Mouse (Mus musculus): ENCODE measurements around the gene Tusc2. TPM values are rescaled to one million over a fixed set of nuclear protein-coding genes. Genes with fewer than 3 reads are reported as not detected.
"Not testable (repeated sequence)": the region's sequence is repeated elsewhere in the genome, so short reads cannot be mapped to it uniquely, and the experiment has no call there.

Gene Tusc2
- polyA plus RNA-seq, 1 experiment from 2014 or later: 93.3 TPM

DNA sequence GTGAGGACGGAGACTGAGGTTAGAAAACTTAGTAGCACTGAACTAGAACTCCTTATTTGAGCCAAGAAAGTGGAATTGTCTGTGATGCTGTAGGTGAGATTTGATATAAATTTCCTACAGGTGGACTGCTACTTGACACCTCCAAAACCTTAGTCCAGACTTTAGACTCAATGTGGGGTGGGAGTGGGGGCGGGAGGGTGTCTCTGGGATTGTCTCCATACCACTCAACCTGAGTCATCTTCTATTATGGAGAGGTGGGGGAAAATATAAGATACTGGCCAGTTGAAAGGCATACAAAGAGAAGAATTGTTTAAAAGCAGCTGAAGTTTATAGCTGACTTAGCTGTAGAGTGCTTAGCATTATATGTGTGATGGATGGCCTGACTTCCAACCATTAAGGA is 7.4 kb upstream of the Tusc2 start:
- 58% methylated on average over 2 of the region's 2 CpGs for WGBS
- H3K36me3 ChIP-seq: peaks cover 42% of the 10 kb centered on the region
- H3K27ac ChIP-seq: no peak overlapping the region
- ATAC-seq (ENCODE audit: low FRiP score, low read depth): no peak
- peak overlapping the region; percentile 96 for H3K4me2 ChIP-seq (replicated peaks)
- peaks cover 46% of the 10 kb centered on the region for H3K4me1 ChIP-seq
- H3K4me3 ChIP-seq: peak overlapping the region; percentile 72
- peak overlapping the region; percentile 83 for H3K9ac ChIP-seq
- peaks cover 24% of the 10 kb centered on the region for H3K27me3 ChIP-seq (replicated peaks)
- H3K9me3 ChIP-seq: no peaks in the 10 kb centered on the region

DNA sequence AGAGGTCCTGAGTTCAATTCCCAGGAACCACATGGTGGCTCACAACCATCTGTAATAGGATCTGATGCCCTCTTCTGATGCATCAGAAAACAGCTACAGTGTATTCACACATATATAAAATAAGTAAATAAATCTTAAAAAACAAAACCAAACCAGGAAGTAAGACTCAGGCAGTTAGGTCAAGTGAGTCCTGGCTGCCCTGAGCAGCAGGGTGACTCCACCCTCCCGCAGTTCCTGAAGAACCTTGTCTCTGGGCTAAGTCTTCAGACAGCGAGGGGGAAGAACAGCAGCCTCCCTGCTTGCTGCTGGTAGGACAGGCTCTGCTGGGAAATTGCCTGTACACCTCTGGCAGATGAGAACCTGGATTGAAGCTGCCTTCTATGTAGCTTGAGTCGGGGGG is 6.7 kb upstream of the Tusc2 start:
- no peak for ATAC-seq (ENCODE audit: low FRiP score, low read depth)
- H3K36me3 ChIP-seq: peaks cover 48% of the 10 kb centered on the region
- peak overlapping the region; percentile 96 for H3K4me2 ChIP-seq (replicated peaks)
- no peak overlapping the region for H3K9ac ChIP-seq
- no peaks in the 10 kb centered on the region for H3K9me3 ChIP-seq
- H3K4me3 ChIP-seq: no peak overlapping the region
- no peak overlapping the region for H3K27ac ChIP-seq
- WGBS: 83% methylated on average over 3 of the region's 3 CpGs
- H3K4me1 ChIP-seq: peaks cover 40% of the 10 kb centered on the region
- H3K27me3 ChIP-seq (replicated peaks): peaks cover 18% of the 10 kb centered on the region

DNA sequence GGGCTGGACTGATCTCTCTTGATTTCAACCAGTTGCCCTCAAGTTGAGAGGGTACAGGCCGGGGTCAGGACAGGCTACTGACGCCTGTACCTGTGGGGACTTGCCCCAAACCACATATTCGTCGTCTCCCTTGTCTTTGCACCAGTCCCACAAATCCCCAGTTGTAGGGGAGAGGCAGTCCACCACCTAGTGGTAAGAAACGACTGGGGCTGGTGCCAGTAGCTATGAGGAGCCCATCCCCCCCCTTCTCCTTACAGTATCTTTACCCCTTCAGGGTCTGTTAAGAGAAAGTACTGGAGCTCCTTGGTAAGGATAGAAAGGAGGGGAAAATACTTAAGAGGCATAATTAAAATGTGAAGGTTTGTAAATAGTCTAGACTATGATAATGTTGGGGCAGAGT is 2.5 kb downstream of the Tusc2 start:
- not testable (repeated sequence) for H3K27me3 ChIP-seq (replicated peaks); H3K9me3 ChIP-seq; ATAC-seq (ENCODE audit: low FRiP score, low read depth); H3K4me3 ChIP-seq; H3K9ac ChIP-seq; H3K27ac ChIP-seq
- H3K36me3 ChIP-seq: peaks cover 33% of the 10 kb centered on the region
- 49% methylated on average over 5 of the region's 5 CpGs for WGBS
- peak overlapping the region; percentile 90; the same call in 1 of the 2 replicates for H3K4me2 ChIP-seq (replicated peaks)
- peaks cover 40% of the 10 kb centered on the region for H3K4me1 ChIP-seq

DNA sequence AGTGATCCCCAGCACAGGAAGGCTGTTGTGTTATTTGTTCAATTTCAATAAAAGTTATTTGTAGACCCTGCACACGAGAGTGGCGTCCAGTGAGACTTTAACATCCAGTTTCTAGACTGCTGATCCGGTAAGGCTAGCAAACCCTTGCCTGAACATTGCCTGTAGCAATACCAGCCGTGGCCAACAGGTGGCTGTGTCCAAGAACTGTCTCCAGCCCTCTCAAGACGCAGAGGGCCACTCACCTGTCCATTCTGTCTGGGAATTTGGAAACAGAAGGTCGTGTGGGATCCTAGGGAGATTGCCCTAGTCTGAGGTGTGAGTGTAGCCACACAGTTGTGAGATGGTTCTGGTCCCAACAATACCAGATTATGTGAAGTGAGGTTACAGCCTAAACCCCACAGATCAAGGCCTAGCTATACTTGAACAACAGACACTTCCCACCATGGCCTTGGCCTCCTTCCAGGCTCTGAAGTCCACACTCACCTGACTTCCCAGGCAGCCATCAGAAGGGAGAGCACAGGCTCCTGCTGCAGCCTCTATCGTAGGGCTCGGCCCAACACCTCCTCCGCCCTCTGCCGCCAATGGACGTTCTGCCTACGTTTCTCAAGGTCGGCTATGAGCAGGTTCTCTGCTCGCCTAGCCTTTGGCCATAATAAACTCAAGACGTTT is 3.1 kb downstream of the Tusc2 start:
- Histone ChIP-seq H3K9me3 (no peaks in the 10 kb centered on the region), H3K27ac (no peak overlapping the region), H3K27me3 (replicated peaks) (no peaks in the 10 kb centered on the region), H3K36me3 (peaks cover 33% of the 10 kb centered on the region), H3K9ac (no peak overlapping the region), H3K4me2 (replicated peaks) (no peak overlapping the region), H3K4me1 (peaks cover 46% of the 10 kb centered on the region), H3K4me3 (no peak overlapping the region)
- no peak for ATAC-seq (ENCODE audit: low FRiP score, low read depth)
- WGBS: 61% methylated on average over 15 of the region's 15 CpGs

DNA sequence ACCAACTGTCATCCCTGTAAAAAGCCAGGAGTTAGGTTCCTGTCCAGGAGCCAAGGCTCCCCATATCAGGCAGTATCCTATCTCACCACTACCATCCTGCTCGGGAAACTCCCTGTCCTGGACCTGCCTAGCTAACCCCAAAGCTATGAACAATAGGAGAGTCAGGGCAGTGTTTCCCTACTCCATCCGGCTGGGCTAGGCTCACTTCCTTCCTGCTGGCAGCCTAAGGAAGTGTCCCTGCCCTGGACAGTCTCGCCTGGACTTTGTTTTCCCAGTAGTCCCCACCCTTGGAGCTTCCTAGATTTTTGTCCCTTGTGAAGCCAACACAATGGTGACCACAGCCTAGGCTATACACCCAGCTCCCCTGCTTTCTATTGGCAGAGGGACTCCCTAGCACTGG is 3.8 kb downstream of the Tusc2 start:
- peaks cover 33% of the 10 kb centered on the region for H3K36me3 ChIP-seq
- no peaks in the 10 kb centered on the region for H3K27me3 ChIP-seq (replicated peaks)
- H3K4me1 ChIP-seq: peaks cover 53% of the 10 kb centered on the region
- H3K9ac ChIP-seq: no peak overlapping the region
- WGBS: 69% methylated on average over 3 of the region's 3 CpGs
- ATAC-seq (ENCODE audit: low FRiP score, low read depth): no peak
- H3K4me3 ChIP-seq: no peak overlapping the region
- no peak overlapping the region for H3K27ac ChIP-seq
- peak overlapping the region; percentile 90 for H3K4me2 ChIP-seq (replicated peaks)
- no peaks in the 10 kb centered on the region for H3K9me3 ChIP-seq

DNA sequence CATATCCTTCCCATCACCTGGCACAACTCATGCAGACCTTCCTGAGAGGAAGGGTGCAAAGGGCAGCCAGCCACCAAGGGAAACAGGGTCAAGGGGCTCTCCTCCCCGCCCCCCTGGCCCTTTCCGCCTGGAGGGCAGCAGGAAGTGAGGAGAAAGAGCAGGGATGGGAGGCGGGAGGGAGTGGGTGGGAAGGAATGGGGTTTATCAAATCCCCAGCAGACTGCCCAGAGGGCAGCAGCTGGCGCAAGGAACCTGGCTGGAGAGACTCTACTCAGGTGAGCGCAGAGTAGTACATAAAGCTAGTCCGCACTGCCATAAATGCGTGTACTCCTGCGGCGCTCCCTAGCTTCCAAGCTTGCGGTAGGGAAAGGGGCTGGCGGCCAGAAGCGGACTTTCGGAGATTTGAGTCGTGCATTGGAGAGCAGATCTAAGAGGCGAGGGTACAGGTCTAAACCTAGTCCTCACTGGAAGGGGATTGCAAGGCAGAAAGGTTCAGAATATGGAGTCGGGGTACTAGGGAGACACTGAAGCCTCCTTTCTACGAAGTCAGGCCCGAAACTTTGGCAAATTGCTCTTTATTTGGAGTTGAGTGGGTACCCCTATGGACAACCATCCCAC is 4.8 kb downstream of the Tusc2 start, which contains the start of gene Hyal2:
Gene Hyal2, plus strand, starts transcription at position 244 of the 618 bp plus-strand sequence.
- H3K4me3 ChIP-seq: peak within 1 kb of the TSS; percentile 60
- no peaks in the 10 kb centered on the region for H3K9me3 ChIP-seq
- ATAC-seq (ENCODE audit: low FRiP score, low read depth): no peak
- peak within 1 kb of the TSS; percentile 90 for H3K4me2 ChIP-seq (replicated peaks)
- no peaks in the 10 kb centered on the region for H3K27me3 ChIP-seq (replicated peaks)
- H3K27ac ChIP-seq: peak within 1 kb of the TSS; percentile 51
- H3K36me3 ChIP-seq: peaks cover 37% of the 10 kb centered on the region
- peak within 1 kb of the TSS; percentile 72 for H3K9ac ChIP-seq
- 6% methylated on average over 18 of the region's 18 CpGs for WGBS
- H3K4me1 ChIP-seq: peaks cover 57% of the 10 kb centered on the region

DNA sequence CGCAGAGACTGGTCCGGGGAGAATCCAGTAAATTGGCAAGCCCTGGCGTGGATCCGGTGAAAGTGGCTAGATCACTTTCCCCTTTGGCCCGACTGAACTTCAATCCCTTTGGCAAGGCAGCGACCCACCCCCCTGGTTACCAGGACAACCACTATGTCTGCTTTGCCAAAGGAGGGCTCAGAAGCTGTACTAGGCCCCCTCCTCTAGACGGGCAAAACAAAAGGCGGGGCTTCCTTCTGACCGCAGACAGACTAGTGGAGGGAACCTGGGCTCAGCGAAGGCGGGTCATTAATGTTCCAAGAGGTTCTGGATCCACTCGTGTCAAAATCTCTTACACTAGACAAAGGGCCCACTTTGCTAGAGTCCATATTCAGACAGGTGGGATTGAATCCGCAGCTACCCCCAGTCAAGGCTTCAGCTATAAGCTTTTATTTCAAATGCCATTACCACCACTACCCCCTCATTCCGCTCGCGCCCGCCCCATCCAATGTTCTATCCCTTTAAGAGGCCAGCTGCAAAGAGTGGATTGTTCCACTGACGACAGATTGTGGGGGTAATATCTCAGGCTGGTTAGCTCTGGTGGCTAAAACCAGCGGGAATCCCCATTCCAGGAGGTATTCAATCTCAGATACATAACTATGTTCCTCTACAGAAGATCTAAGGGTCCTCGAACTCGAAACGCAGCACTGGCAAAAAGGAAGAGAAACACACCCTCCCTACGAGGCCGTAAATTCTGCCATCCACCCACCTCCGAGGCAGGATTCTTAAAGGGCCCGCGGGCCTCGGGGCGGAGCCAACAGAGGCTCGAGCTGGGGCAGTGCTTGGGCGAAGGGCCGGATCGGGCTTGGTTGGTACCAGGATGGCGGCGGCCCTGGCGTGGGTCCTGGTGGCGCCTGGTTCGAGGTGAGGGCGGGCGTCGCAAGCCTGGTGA is 5.5 kb downstream of the Tusc2 start:
- peak; percentile 88 for ATAC-seq (ENCODE audit: low FRiP score, low read depth)
- under 1% methylated on average over 41 of the region's 41 CpGs for WGBS
- H3K9ac ChIP-seq: peak overlapping the region; percentile 72
- H3K4me1 ChIP-seq: peaks cover 53% of the 10 kb centered on the region
- H3K4me3 ChIP-seq: peak overlapping the region; percentile 60
- peaks cover 44% of the 10 kb centered on the region for H3K36me3 ChIP-seq
- no peaks in the 10 kb centered on the region for H3K9me3 ChIP-seq
- H3K27me3 ChIP-seq (replicated peaks): no peaks in the 10 kb centered on the region
- H3K27ac ChIP-seq: peak overlapping the region; percentile 51
- peak overlapping the region; percentile 90 for H3K4me2 ChIP-seq (replicated peaks)

DNA sequence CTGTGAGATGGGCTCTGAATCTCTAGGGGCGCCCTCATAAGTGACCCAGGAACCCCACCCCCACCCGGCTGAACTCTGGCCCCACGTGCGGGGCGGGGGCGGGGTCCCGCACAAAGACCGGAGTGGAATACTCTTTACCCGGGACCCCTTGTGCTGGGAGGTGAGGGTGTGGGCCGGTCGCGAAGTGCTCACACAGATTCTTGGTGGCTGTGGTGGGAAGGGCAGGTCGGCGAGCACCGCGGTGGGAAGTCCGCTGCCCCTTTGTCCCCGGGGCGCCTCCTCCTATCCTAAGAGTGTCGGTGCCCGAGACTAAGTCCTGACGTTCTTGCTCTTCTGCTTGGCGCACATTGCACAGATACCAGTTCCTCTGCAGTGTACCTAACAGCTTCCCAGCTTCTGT is 6.2 kb downstream of the Tusc2 start:
- WGBS: under 1% methylated on average over 23 of the region's 23 CpGs
- Histone ChIP-seq H3K4me1 (peaks cover 46% of the 10 kb centered on the region), H3K9ac (peak overlapping the region; percentile 72), H3K4me2 (replicated peaks) (peak overlapping the region; percentile 90), H3K27ac (peak overlapping the region; percentile 51; the same call in 1 of the 2 replicates), H3K4me3 (peak overlapping the region; percentile 60), H3K27me3 (replicated peaks) (no peaks in the 10 kb centered on the region), H3K36me3 (peaks cover 49% of the 10 kb centered on the region), H3K9me3 (no peaks in the 10 kb centered on the region)
- ATAC-seq (ENCODE audit: low FRiP score, low read depth): peak; percentile 46

DNA sequence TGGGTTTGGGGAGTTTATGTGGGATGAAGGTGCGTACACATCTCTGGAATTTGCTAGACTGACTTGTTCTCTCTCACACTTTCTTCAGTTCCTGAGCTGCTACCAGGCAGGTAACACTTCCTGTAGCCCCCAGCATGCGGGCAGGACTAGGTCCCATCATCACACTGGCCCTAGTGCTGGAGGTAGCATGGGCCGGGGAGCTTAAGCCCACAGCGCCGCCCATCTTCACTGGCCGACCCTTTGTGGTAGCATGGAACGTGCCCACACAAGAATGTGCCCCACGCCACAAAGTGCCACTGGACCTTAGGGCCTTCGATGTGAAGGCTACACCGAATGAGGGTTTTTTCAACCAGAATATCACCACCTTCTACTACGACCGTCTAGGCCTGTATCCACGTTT is 7.0 kb downstream of the Tusc2 start:
- Histone ChIP-seq H3K4me3 (peak overlapping the region; percentile 60), H3K4me2 (replicated peaks) (peak overlapping the region; percentile 90), H3K4me1 (peaks cover 45% of the 10 kb centered on the region), H3K36me3 (peaks cover 53% of the 10 kb centered on the region), H3K27ac (no peak overlapping the region), H3K9me3 (no peaks in the 10 kb centered on the region), H3K27me3 (replicated peaks) (no peaks in the 10 kb centered on the region), H3K9ac (peak overlapping the region; percentile 72)
- WGBS: 59% methylated on average over 13 of the region's 13 CpGs
- ATAC-seq (ENCODE audit: low FRiP score, low read depth): no peak

DNA sequence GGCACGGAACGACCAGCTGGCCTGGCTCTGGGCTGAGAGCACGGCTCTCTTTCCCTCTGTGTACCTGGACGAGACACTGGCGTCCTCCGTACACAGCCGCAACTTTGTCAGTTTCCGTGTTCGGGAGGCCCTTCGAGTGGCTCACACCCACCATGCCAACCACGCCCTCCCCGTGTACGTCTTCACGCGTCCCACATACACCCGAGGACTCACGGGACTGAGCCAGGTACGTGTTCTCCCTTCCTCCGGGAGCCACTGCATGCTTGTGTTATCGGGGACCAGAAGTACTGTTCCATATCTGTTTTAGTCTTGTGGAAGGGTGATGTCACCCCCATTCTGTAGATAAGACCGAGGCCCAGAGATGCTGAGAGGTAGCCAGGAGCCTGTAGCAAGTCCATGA is 7.8 kb downstream of the Tusc2 start:
- Histone ChIP-seq H3K4me1 (peaks cover 45% of the 10 kb centered on the region), H3K27ac (no peak overlapping the region), H3K4me3 (peak overlapping the region; percentile 60; the same call in 1 of the 2 replicates), H3K9ac (no peak overlapping the region), H3K36me3 (peaks cover 46% of the 10 kb centered on the region), H3K9me3 (no peaks in the 10 kb centered on the region), H3K4me2 (replicated peaks) (peak overlapping the region; percentile 90), H3K27me3 (replicated peaks) (no peaks in the 10 kb centered on the region)
- ATAC-seq (ENCODE audit: low FRiP score, low read depth): no peak
- 96% methylated on average over 21 of the region's 21 CpGs for WGBS

DNA sequence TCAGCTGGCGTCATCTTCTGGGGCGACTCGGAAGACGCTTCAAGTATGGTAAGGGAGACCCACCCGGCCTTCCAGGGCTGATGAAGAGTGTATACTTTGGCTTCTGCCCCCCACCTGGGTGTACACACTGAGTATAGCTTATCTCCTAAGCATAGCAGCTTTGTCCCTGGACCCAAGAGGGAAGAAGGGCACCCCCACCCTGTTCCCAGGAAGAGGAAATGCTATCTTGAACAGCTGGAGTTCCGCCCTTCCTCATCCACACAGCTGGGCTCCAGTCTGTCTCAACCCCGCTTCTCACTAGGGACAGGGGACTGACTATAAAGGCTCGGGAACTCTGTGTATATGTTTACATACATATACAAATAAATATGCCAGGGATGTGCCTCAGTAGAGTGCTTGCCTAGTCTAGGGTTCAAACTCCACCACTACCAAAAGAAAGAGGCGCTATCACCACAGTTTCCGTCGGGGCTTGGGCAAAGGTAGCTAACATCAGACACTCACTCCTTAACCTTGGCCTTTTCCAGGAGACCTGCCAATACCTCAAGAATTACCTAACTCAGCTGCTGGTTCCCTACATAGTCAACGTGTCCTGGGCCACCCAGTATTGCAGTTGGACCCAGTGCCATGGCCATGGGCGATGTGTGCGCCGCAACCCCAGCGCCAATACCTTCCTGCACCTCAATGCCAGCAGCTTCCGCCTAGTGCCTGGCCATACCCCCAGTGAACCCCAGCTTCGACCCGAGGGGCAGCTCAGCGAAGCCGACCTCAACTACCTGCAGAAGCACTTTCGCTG is 8.7 kb downstream of the Tusc2 start:
- Histone ChIP-seq H3K9ac (no peak overlapping the region), H3K27ac (no peak overlapping the region), H3K36me3 (peaks cover 46% of the 10 kb centered on the region), H3K9me3 (no peaks in the 10 kb centered on the region), H3K4me2 (replicated peaks) (peak overlapping the region; percentile 90), H3K27me3 (replicated peaks) (no peaks in the 10 kb centered on the region), H3K4me1 (peaks cover 53% of the 10 kb centered on the region), H3K4me3 (no peak overlapping the region)
- no peak for ATAC-seq (ENCODE audit: low FRiP score, low read depth)
- WGBS: 95% methylated on average over 22 of the region's 22 CpGs

Measured in neural tube, embryonic 12.5 days (tissue).